ENCODE assay signal across 8 mouse cellular contexts in the genomic region with DNA sequence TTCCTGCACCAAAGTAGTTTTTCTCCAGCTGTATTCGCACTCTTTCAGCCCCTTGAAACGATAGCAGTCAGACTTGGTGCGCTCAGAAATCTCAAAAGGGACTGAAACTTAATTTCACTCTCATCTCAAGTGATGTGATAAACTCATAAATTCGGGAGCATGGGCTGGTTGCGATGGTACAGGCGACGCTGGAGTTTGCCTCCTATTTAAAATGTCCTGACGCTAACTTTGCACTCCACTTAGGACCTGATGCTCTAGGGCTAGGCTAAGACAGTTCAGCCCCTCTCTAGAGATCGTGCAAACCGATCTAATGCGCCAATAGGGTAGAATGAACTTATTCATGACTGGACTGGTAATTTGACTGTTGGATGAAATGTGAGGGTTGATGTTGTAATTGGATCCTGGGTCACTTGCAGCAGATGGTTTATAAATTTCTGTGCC. TPM values are rescaled to one million over a fixed set of nuclear protein-coding genes. Genes with fewer than 3 reads are reported as not detected.
A peak's percentile ranks its signal among the peaks of the same experiment; 100 is the strongest.
DNase-seq lines count a peak whose midpoint lies in the region; ATAC-seq and TF ChIP-seq lines count a peak whose summit lies in the region.

No protein-coding gene starts in this region.

- H3K36me3 ChIP-seq in heart, embryonic 13.5 days, result peaks cover 7% of the 10 kb centered on the region
- H3K36me3 ChIP-seq in E14TG2a.4 (ENCODE audit: insufficient read depth, low read length), result peaks cover 10% of the 10 kb centered on the region
- H3K36me3 ChIP-seq in embryonic facial prominence, embryonic 11.5 days (replicated peaks; ENCODE audit: control insufficient read depth, insufficient read depth, low read depth, low read length), result no peaks in the 10 kb centered on the region
- H3K36me3 ChIP-seq in limb, embryonic 11.5 days (ENCODE audit: control insufficient read depth, insufficient read depth, low read length), result 0 out of 2 replicates have a peak, but pooled peaks cover 2% of the 10 kb centered on the region
- H3K36me3 ChIP-seq in neural tube, embryonic 12.5 days, result no peaks in the 10 kb centered on the region

- H3K4me3 ChIP-seq in heart, embryonic 13.5 days, result peak overlapping the region; percentile 82
- H3K4me3 ChIP-seq in E14TG2a.4 (replicated peaks; ENCODE audit: low read length), result peak overlapping the region; percentile 96
- H3K4me3 ChIP-seq in embryonic facial prominence, embryonic 11.5 days (ENCODE audit: low read depth, low read length), result peak overlapping the region; percentile 90
- peak overlapping the region; percentile 97 for H3K4me3 ChIP-seq in limb, embryonic 11.5 days (ENCODE audit: low read depth, low read length)
- peak overlapping the region; percentile 89 for H3K4me3 ChIP-seq in neural tube, embryonic 12.5 days

- no peak for TF ChIP-seq CTCF in E14TG2a.4 (conservative IDR thresholded peaks at IDR 0.05; ENCODE audit: low read length)

- no peaks in the 10 kb centered on the region for H3K27me3 ChIP-seq in heart, embryonic 13.5 days (replicated peaks)
- H3K27me3 ChIP-seq in E14TG2a.4 (ENCODE audit: insufficient read depth, low read length), result no peaks in the 10 kb centered on the region
- no peaks in the 10 kb centered on the region for H3K27me3 ChIP-seq in embryonic facial prominence, embryonic 11.5 days (ENCODE audit: control insufficient read depth, insufficient read depth, low read length)
- H3K27me3 ChIP-seq in limb, embryonic 11.5 days (ENCODE audit: control insufficient read depth, insufficient read depth, low read length), result no peaks in the 10 kb centered on the region
- H3K27me3 ChIP-seq in neural tube, embryonic 12.5 days (replicated peaks), result no peaks in the 10 kb centered on the region

- no peaks in the 10 kb centered on the region for H3K9me3 ChIP-seq in heart, embryonic 13.5 days
- no peaks in the 10 kb centered on the region for H3K9me3 ChIP-seq in E14TG2a.4 (ENCODE audit: low read length)
- H3K9me3 ChIP-seq in embryonic facial prominence, embryonic 11.5 days (replicated peaks; ENCODE audit: control insufficient read depth, low read length), result no peaks in the 10 kb centered on the region
- H3K9me3 ChIP-seq in limb, embryonic 11.5 days (ENCODE audit: control insufficient read depth, low read length), result no peaks in the 10 kb centered on the region
- no peaks in the 10 kb centered on the region for H3K9me3 ChIP-seq in neural tube, embryonic 12.5 days

- H3K9ac ChIP-seq in heart, embryonic 13.5 days, result peak overlapping the region; percentile 99
- H3K9ac ChIP-seq in embryonic facial prominence, embryonic 11.5 days (replicated peaks; ENCODE audit: low read length), result peak overlapping the region; percentile 100
- H3K9ac ChIP-seq in limb, embryonic 11.5 days (ENCODE audit: low read length), result peak overlapping the region; percentile 99
- peak overlapping the region; percentile 99 for H3K9ac ChIP-seq in neural tube, embryonic 12.5 days

- DNase-seq in heart, adult 8-10 months (ENCODE audit: low spot score), result no peak
- DNase-seq in embryonic facial prominence, embryonic 11.5 days (ENCODE audit: low spot score), result peak; percentile 63
- peak; percentile 53 for DNase-seq in limb, embryonic 11.5 days (ENCODE audit: low spot score)
- DNase-seq in right cerebral cortex, postnatal 25 days, result no peak
- DNase-seq in cerebellum, postnatal 36 days, result no peak

- H3K27ac ChIP-seq in heart, embryonic 13.5 days (replicated peaks), result peak overlapping the region; percentile 100
- H3K27ac ChIP-seq in embryonic facial prominence, embryonic 11.5 days (replicated peaks; ENCODE audit: low read depth, low read length), result peak overlapping the region; percentile 100
- H3K27ac ChIP-seq in limb, embryonic 11.5 days (replicated peaks; ENCODE audit: low read depth, low read length), result peak overlapping the region; percentile 100
- peak overlapping the region; percentile 100 for H3K27ac ChIP-seq in neural tube, embryonic 12.5 days

- H3K4me2 ChIP-seq in heart, embryonic 13.5 days, result peak overlapping the region; percentile 95
- peak overlapping the region; percentile 78 for H3K4me2 ChIP-seq in embryonic facial prominence, embryonic 11.5 days (ENCODE audit: low read depth, low read length)
- peak overlapping the region; percentile 84 for H3K4me2 ChIP-seq in limb, embryonic 11.5 days (ENCODE audit: low read depth, severe bottlenecking)
- peak overlapping the region; percentile 96 for H3K4me2 ChIP-seq in neural tube, embryonic 12.5 days (replicated peaks)

- 0% methylated on average over 11 of the region's 11 CpGs for WGBS in heart, embryonic 13.5 days
- under 1% methylated on average over 11 of the region's 11 CpGs for WGBS in embryonic facial prominence, embryonic 11.5 days
- under 1% methylated on average over 11 of the region's 11 CpGs for WGBS in limb, embryonic 11.5 days
- WGBS in neural tube, embryonic 12.5 days, result under 1% methylated on average over 11 of the region's 11 CpGs

- peaks cover 44% of the 10 kb centered on the region for H3K4me1 ChIP-seq in heart, embryonic 13.5 days
- peaks cover 51% of the 10 kb centered on the region for H3K4me1 ChIP-seq in E14TG2a.4 (replicated peaks; ENCODE audit: low read depth, low read length)
- peaks cover 3% of the 10 kb centered on the region; the same call in 1 of the 2 replicates for H3K4me1 ChIP-seq in embryonic facial prominence, embryonic 11.5 days (ENCODE audit: control insufficient read depth, insufficient read depth, low read length)
- H3K4me1 ChIP-seq in limb, embryonic 11.5 days (ENCODE audit: control insufficient read depth, insufficient read depth, low read length), result peaks cover 12% of the 10 kb centered on the region
- H3K4me1 ChIP-seq in neural tube, embryonic 12.5 days, result peaks cover 29% of the 10 kb centered on the region

- no peak for ATAC-seq in heart, embryonic 13.5 days (ENCODE audit: extremely low read depth, insufficient number of reproducible peaks, low FRiP score, low TSS enrichment)
- no peak; the same call in 1 of the 2 replicates for ATAC-seq in embryonic facial prominence, embryonic 11.5 days (replicated peaks; ENCODE audit: insufficient number of reproducible peaks, low FRiP score, low TSS enrichment, low read depth)
- no peak for ATAC-seq in limb, embryonic 11.5 days (ENCODE audit: insufficient number of reproducible peaks, low FRiP score, low TSS enrichment, low read depth)
- no peak for ATAC-seq in neural tube, embryonic 12.5 days (ENCODE audit: low FRiP score, low read depth)

RNA-seq across cellular contexts. Expression of a gene that starts 0.4 kb away (rescaled TPM):
- polyA plus RNA-seq in heart, embryonic 13.5 days (2015; fragmentation: Nextera tagmentation; extraction: Ambion mirVana), result 0.23 TPM in 1 of 2 replicates, not detected in the other
- not detected for total RNA-seq in heart, adult 8-10 months (2022)
- 1.0 and 1.7 TPM in 2 replicates for polyA plus RNA-seq in embryonic facial prominence, embryonic 11.5 days (2014; fragmentation: Nextera tagmentation; extraction: Ambion mirVana)
- 0.73 and 1.6 TPM in 2 replicates for polyA plus RNA-seq in limb, embryonic 11.5 days (2014; fragmentation: Nextera tagmentation; extraction: Ambion mirVana)
- 1.5 and 2.0 TPM in 2 replicates for polyA plus RNA-seq in neural tube, embryonic 12.5 days (2016; fragmentation: Nextera tagmentation; extraction: Ambion mirVana)

RNA-seq across cellular contexts. Expression of a gene that starts 1.3 kb away (rescaled TPM):
- polyA plus RNA-seq in heart, embryonic 13.5 days (2015; fragmentation: Nextera tagmentation; extraction: Ambion mirVana), result 67.1 and 76.2 TPM in 2 replicates
- 10 to 100 TPM; 37.4 to 46.3 (median 40.7) TPM for total RNA-seq in heart, adult 8-10 months (2022)
- polyA plus RNA-seq in embryonic facial prominence, embryonic 11.5 days (2014; fragmentation: Nextera tagmentation; extraction: Ambion mirVana), result 116 and 118 TPM in 2 replicates
- 128 and 131 TPM in 2 replicates for polyA plus RNA-seq in limb, embryonic 11.5 days (2014; fragmentation: Nextera tagmentation; extraction: Ambion mirVana)
- 120 and 127 TPM in 2 replicates for polyA plus RNA-seq in neural tube, embryonic 12.5 days (2016; fragmentation: Nextera tagmentation; extraction: Ambion mirVana)

RNA-seq across cellular contexts. Expression of a gene that starts 32.6 kb away (rescaled TPM):
- polyA plus RNA-seq in heart, embryonic 13.5 days (2015; fragmentation: Nextera tagmentation; extraction: Ambion mirVana), result 32.1 and 32.5 TPM in 2 replicates
- total RNA-seq in heart, adult 8-10 months (2022), result 10 to 100 TPM; 45.5 to 50.0 (median 47.4) TPM
- 7.3 and 8.7 TPM in 2 replicates for polyA plus RNA-seq in embryonic facial prominence, embryonic 11.5 days (2014; fragmentation: Nextera tagmentation; extraction: Ambion mirVana)
- 13.1 and 14.1 TPM in 2 replicates for polyA plus RNA-seq in limb, embryonic 11.5 days (2014; fragmentation: Nextera tagmentation; extraction: Ambion mirVana)
- 21.3 and 22.1 TPM in 2 replicates for polyA plus RNA-seq in neural tube, embryonic 12.5 days (2016; fragmentation: Nextera tagmentation; extraction: Ambion mirVana)

RNA-seq across cellular contexts. Expression of a gene that starts 48.5 kb away (rescaled TPM):
- polyA plus RNA-seq in heart, embryonic 13.5 days (2015; fragmentation: Nextera tagmentation; extraction: Ambion mirVana), result 0.27 TPM in 2 replicates
- under 1 TPM; 0.13 to 0.22 (median 0.14) TPM for total RNA-seq in heart, adult 8-10 months (2022)
- polyA plus RNA-seq in embryonic facial prominence, embryonic 11.5 days (2014; fragmentation: Nextera tagmentation; extraction: Ambion mirVana), result 0.88 and 1.8 TPM in 2 replicates
- 0.45 and 0.73 TPM in 2 replicates for polyA plus RNA-seq in limb, embryonic 11.5 days (2014; fragmentation: Nextera tagmentation; extraction: Ambion mirVana)
- 12.4 and 13.8 TPM in 2 replicates for polyA plus RNA-seq in neural tube, embryonic 12.5 days (2016; fragmentation: Nextera tagmentation; extraction: Ambion mirVana)

Comparison
In these comparisons a context has a peak if more than half of its experiments do, and no peak if none do; other contexts are left out.
1. DNase-seq: peak in embryonic facial prominence, embryonic 11.5 days (single experiment) and limb, embryonic 11.5 days (single experiment); none in heart, adult 8-10 months (single experiment), right cerebral cortex, postnatal 25 days (single experiment) and cerebellum, postnatal 36 days (0 of 2).
2. Peak in every context shown above with its lines, with median percentiles within 50 percentile points of each other: H3K27ac ChIP-seq, H3K4me2 ChIP-seq, H3K4me3 ChIP-seq and H3K9ac ChIP-seq.